Mouse (Mus musculus) regulatory T cell (primary cell): Measurements from ENCODE around the gene Slc25a53.

ENCODE experiments used
- in situ Hi-C: fragments of 300-600 bp; cut with MboI, MseI; formaldehyde crosslinking; loops from one replicate; pipeline ENCODE4 v1.15.1; 2025; ENCODE audit warnings: high pct_unique_total_duplicates

The Slc25a53 gene

GRCm38 (mm10) chrX:137038000-137038483 is at the start of gene Slc25a53:
TSS of gene Slc25a53 (minus strand) at chrX:137038302.
- in situ Hi-C loops = loop anchor here (10.0 kb wide), 1 partner anchor 293 kb away; the partner anchor contains the start of gene Morf4l2

GRCm38 (mm10) chrX:137063202-137063601 is 25.1 kb upstream of the Slc25a53 start:
- in situ Hi-C loops = no loop called here

GRCm38 (mm10) chrX:137049425-137050225 is 11.5 kb upstream of the Slc25a53 start, which contains the start of gene Fam199x:
TSS of gene Fam199x (plus strand) at chrX:137049594.
- in situ Hi-C loops = no loop called here

GRCm38 (mm10) chrX:137049060-137049424 is 10.9 kb upstream of the Slc25a53 start:
- in situ Hi-C loops = no loop called here

- in situ Hi-C loops = loop anchor here (10.0 kb wide), 1 partner anchor 294 kb away; the partner anchor contains the start of gene Morf4l2
These were observed 400 bp upstream of the Slc25a53 start for GRCm38 (mm10) chrX:137038502-137038901.

GRCm38 (mm10) chrX:137037470-137037999 is 567 bp downstream of the Slc25a53 start:
- in situ Hi-C loops = loop anchor here (10.0 kb wide), 1 partner anchor 293 kb away; the partner anchor contains the start of gene Morf4l2

- in situ Hi-C loops = loop anchor here (10.0 kb wide), 1 partner anchor 290 kb away; the partner anchor contains the start of gene Morf4l2
These were observed 3.8 kb downstream of the Slc25a53 start for GRCm38 (mm10) chrX:137034322-137034721.

GRCm38 (mm10) chrX:137031726-137032125 is 6.4 kb downstream of the Slc25a53 start:
- in situ Hi-C loops = loop anchor here (10.0 kb wide), 1 partner anchor 287 kb away; the partner anchor contains the start of gene Morf4l2

- in situ Hi-C loops = loop anchor here (10.0 kb wide), 1 partner anchor 286 kb away; the partner anchor contains the start of gene Morf4l2
These were observed 7.2 kb downstream of the Slc25a53 start for GRCm38 (mm10) chrX:137030916-137031315.

GRCm38 (mm10) chrX:137019310-137019709 is 18.8 kb downstream of the Slc25a53 start:
- in situ Hi-C loops = no loop called here

GRCm38 (mm10) chrX:137017668-137018067 is 20.4 kb downstream of the Slc25a53 start:
- in situ Hi-C loops = no loop called here

GRCm38 (mm10) chrX:137015099-137015709 is 22.9 kb downstream of the Slc25a53 start:
- in situ Hi-C loops = no loop called here

GRCm38 (mm10) chrX:136996256-136996655 is 41.8 kb downstream of the Slc25a53 start:
- in situ Hi-C loops = no loop called here

GRCm38 (mm10) chrX:136993641-136994040 is 44.5 kb downstream of the Slc25a53 start:
- in situ Hi-C loops = no loop called here

- in situ Hi-C loops = no loop called here
These were observed 45.0 kb downstream of the Slc25a53 start, which contains the start of gene Zcchc18 for GRCm38 (mm10) chrX:136992978-136993547. TSS of gene Zcchc18 (plus strand) at chrX:136993155.

- in situ Hi-C loops = no loop called here
These were observed 45.7 kb downstream of the Slc25a53 start for GRCm38 (mm10) chrX:136992191-136992965.

GRCm38 (mm10) chrX:136991274-136991673 is 46.8 kb downstream of the Slc25a53 start:
- in situ Hi-C loops = no loop called here

GRCm38 (mm10) chrX:136986039-136986438 is 52.1 kb downstream of the Slc25a53 start:
- in situ Hi-C loops = no loop called here

- in situ Hi-C loops = no loop called here
These were observed 59.5 kb downstream of the Slc25a53 start for GRCm38 (mm10) chrX:136978616-136979015.

GRCm38 (mm10) chrX:136976424-136977084 is 61.5 kb downstream of the Slc25a53 start, which contains the start of the genes Tmsb15l and Tmsb15b1:
TSS of gene Tmsb15l (minus strand) at chrX:136976869.
TSS of gene Tmsb15b1 (minus strand) at chrX:136976874.
- in situ Hi-C loops = no loop called here
